Mouse (Mus musculus) limb, embryonic 10.5 days (tissue): ENCODE data around the gene B830017H08Rik. TPM values are rescaled to one million over a fixed set of nuclear protein-coding genes. Genes with fewer than 3 reads are reported as not detected.

Source experiments
- DNase-seq: peaks from one replicate; pipeline ENCODE4 v3.0.0-alpha.2; 2017; ENCODE audit warnings: low spot score
- H3K27ac ChIP-seq: fragments of 300-500 bp; sonication (generic); 2 replicates; pipeline ENCODE4 v1.5.1; 2016; ENCODE audit warnings: mild to moderate bottlenecking
- H3K27me3 ChIP-seq: fragments of 300-500 bp; sonication (generic); 2 replicates; pipeline ENCODE4 v1.6.1; 2016; ENCODE audit warnings: low read depth, mild to moderate bottlenecking; ENCODE audit not compliant: poor library complexity, severe bottlenecking
- H3K36me3 ChIP-seq: fragments of 300-500 bp; sonication (generic); 2 replicates; pipeline ENCODE4 v1.6.1; 2016; ENCODE audit warnings: mild to moderate bottlenecking, moderate library complexity
- H3K4me1 ChIP-seq: fragments of 300-500 bp; sonication (generic); 2 replicates; pipeline ENCODE4 v1.6.1; 2016
- H3K4me3 ChIP-seq: fragments of 300-500 bp; sonication (generic); 2 replicates; pipeline ENCODE4 v1.5.1; 2016; ENCODE audit warnings: mild to moderate bottlenecking, moderate library complexity
- H3K9me3 ChIP-seq: fragments of 300-500 bp; sonication (generic); replicated peaks from 2 replicates; pipeline ENCODE4 v1.6.1; 2016; ENCODE audit warnings: mild to moderate bottlenecking
- WGBS: fragments of 180-500 bp; shearing (Covaris S2); methylation state at CpG from one replicate; pipeline ENCODE4 v1.1.7; 2016; 5-methylcytosine and 5-hydroxymethylcytosine counted together
- polyA plus RNA-seq: library from polyadenylated mRNA; unstranded; fragments of >200 nt; fragmentation: Nextera tagmentation; extraction: Ambion mirVana; gene quantifications from 2 replicates; pipeline ENCODE4 v1.2.1, GENCODE M21; 2016

The B830017H08Rik gene
- 0.55 and 0.61 TPM in 2 replicates for polyA plus RNA-seq

DNA sequence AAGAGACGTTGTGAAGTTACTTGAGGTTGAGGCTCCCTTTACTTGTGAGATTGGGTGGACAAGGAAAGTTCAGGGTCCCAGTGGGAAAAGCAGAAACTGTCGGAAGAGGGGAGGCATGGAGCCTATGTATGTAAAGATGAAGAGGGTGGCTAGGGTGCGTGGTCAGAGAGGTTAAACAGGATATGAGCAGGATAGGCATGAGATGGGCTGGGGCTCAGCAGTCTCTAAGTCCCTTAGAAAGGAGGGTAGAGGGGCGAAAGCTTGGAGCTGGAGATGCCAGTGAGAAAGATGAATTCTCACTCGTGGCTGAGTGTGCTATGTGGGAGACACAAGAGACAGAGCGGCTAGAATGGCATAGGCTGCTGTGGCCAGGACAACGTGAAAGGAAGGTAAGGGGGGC, at the start of gene B830017H08Rik:
Gene B830017H08Rik (plus strand): TSS at position 301 of the 400 bp plus-strand sequence.
- Histone ChIP-seq H3K9me3 (no peaks in the 10 kb centered on the region), H3K36me3 (peaks cover 2% of the 10 kb centered on the region; the same call in 1 of the 2 replicates), H3K4me1 (peaks cover 67% of the 10 kb centered on the region), H3K27me3 (peaks cover 89% of the 10 kb centered on the region), H3K4me3 (peak within 1 kb of the TSS; percentile 79), H3K27ac (peak within 1 kb of the TSS; percentile 91)
- 30% methylated on average over 7 of the region's 7 CpGs for WGBS
- DNase-seq = no peak

DNA sequence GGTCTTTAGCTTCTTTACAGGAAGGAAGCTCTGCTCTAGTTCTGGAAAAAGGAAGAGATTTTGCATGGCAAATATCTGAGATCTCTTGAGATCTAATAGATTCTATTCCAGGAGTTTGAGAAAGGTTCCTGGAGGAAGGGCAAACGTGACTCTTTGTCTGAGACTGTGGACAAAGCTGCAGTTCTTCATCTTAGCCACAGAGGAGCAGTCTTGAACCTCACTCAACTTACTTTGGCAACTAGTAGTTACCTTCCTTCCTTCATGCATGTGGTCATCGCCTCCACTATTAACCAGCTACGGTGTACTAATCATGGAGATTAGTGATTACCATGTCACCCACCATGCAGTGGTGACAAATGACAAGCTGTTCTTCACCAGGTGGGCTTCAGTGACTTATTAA, 47.6 kb upstream of the B830017H08Rik start:
- 65% methylated on average over 3 of the region's 3 CpGs for WGBS
- Histone ChIP-seq H3K27me3 (no peaks in the 10 kb centered on the region), H3K27ac (no peak overlapping the region), H3K9me3 (no peaks in the 10 kb centered on the region), H3K36me3 (peaks cover 97% of the 10 kb centered on the region), H3K4me3 (no peak overlapping the region), H3K4me1 (no peaks in the 10 kb centered on the region)
- no peak for DNase-seq

DNA sequence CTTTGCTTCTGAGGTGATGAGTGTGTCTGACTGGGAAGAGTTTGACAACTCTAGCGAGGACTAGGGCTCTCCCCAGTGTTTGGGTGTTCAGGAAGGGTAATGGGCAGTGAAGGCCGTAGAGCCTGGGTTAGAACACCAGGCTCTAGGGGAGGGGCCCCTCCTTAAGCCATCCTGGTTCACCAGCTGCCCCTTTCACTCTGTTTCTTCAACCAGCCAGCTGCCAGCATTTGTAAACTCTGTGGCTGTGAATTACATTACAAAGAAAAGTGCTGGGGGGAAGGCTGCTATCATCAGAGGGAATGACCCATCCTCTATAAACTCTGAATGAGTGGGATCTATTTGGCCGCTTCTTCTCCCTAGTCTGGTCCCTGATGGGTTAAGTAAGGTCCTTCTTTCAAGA, 40.2 kb upstream of the B830017H08Rik start:
- no peak overlapping the region for H3K4me3 ChIP-seq
- no peak overlapping the region for H3K27ac ChIP-seq
- H3K9me3 ChIP-seq = no peaks in the 10 kb centered on the region
- peaks cover 67% of the 10 kb centered on the region for H3K36me3 ChIP-seq
- H3K27me3 ChIP-seq = peaks cover 8% of the 10 kb centered on the region; the same call in 1 of the 2 replicates
- peaks cover 23% of the 10 kb centered on the region for H3K4me1 ChIP-seq
- WGBS = 68% methylated on average over 3 of the region's 3 CpGs
- DNase-seq = no peak

DNA sequence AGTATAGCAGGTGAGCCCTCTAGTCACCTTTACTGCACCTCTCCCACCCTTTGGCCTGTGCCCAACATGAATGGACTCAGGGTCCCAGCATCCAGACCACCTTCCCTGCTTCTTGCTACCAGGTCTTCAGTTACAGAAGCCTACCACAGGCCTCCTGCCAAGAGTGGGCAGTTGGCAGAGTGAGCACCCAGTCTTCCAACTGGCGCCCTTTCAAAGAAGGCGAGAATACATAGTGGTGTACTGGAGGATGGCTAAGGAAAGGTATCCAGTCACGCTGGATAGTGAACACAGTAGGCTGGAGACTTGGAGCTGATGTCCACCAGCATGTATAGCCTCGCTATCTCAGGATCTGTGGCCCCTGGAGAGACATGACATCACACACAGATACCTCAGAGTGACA, 38.9 kb upstream of the B830017H08Rik start:
- 92% methylated on average over 4 of the region's 4 CpGs for WGBS
- H3K36me3 ChIP-seq = peaks cover 55% of the 10 kb centered on the region

DNA sequence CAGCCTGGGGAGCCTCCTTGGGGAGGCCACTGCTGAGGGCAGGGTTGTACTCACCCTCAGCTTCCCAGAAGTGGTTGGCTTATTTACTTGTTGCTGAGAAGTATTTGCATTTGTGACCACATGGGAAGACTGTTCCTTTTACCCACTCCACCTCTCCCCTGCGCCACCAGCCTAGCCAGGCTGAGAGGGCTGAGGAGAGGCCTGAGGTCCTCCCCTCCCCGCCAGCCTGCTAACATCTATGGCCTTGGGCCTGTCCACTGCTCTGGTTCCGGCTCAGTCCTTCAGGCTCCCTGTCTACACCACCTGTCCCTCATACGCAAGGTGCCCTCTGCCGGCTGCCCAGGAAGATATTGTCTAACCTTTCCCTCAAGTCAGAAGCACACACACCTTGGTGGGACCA, 37.3 kb upstream of the B830017H08Rik start:
- H3K27ac ChIP-seq = peak overlapping the region; percentile 99
- H3K9me3 ChIP-seq = no peaks in the 10 kb centered on the region
- peaks cover 49% of the 10 kb centered on the region for H3K36me3 ChIP-seq
- no peak for DNase-seq
- no peak overlapping the region for H3K4me3 ChIP-seq
- peaks cover 30% of the 10 kb centered on the region for H3K27me3 ChIP-seq
- WGBS = 64% methylated on average over 5 of the region's 5 CpGs
- H3K4me1 ChIP-seq = peaks cover 52% of the 10 kb centered on the region

More for the DNA sequence above, 38.9 kb upstream of the B830017H08Rik start:
- H3K4me3 ChIP-seq = no peak overlapping the region
- H3K27me3 ChIP-seq = peaks cover 14% of the 10 kb centered on the region
- H3K4me1 ChIP-seq = peaks cover 36% of the 10 kb centered on the region
- H3K27ac ChIP-seq = no peak overlapping the region
- no peak for DNase-seq
- no peaks in the 10 kb centered on the region for H3K9me3 ChIP-seq

DNA sequence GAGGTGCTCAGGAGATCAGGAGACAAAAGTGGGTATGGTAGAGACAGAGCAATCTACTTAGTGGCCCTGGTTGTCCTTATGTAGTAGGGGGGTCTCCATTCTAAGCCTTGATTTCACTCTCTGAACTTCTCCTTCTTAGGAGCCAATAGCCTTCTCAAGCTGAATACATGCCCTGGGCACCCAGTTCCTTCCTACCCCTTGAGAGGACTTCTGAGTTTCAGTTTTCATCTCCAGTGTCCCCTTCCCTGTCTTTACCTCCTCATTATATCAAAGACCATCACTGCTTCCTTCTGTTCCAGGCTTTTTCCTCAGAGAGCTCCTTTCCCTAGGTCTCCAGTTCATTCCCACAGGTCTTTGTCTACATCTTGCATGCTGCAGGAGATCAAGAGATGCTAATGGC, 36.4 kb upstream of the B830017H08Rik start:
- Histone ChIP-seq H3K27me3 (peaks cover 39% of the 10 kb centered on the region), H3K27ac (peak overlapping the region; percentile 99), H3K4me3 (peak overlapping the region; percentile 78), H3K36me3 (peaks cover 46% of the 10 kb centered on the region), H3K9me3 (no peaks in the 10 kb centered on the region), H3K4me1 (peaks cover 61% of the 10 kb centered on the region)
- DNase-seq = no peak

DNA sequence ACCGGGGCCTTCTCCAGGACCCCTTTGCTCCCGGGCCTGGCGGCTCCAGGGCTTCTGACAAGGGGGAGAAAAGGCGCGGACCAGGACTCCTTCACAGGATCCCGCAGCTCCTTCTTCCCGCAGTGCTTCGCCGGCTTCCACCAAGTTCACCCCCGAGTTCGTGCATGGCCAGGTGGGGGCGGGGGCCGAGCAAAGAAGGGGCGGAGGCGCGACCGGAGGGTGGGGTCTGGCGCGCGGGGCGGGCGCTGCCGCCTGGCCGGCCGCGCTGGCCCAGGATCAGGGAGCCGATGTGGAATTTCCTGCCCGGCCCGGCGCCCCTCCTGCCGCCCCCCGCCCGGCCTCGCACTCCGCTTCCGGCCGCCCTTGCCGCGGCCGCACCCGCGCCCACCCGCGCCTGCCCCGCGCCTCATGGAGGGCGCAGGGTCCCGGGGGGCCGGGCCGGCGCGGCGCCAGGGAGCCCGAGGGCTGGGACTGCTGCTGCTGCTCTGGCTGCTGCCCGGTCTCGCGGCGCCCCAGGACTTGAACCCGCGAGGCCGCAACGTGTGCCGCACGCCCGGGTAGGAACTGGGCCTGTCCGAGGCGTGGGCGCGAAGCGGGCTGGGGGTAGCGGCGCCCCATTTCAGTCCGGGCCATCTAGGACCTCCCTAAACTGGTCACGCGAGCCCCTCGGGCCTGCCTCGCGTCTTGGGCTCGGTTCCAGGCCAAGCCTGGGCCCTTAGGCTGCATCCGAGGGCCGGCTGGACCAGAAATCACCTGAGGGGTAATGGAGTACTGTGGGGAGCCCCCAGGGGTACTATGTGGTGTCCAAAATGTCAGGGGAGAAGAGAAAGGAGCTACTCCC, 35.7 kb upstream of the B830017H08Rik start, which contains the start of gene Scarf2:
Gene Scarf2 (plus strand): TSS at position 312 of the 841 bp plus-strand sequence.
- peaks cover 43% of the 10 kb centered on the region for H3K36me3 ChIP-seq
- peak; percentile 87 for DNase-seq
- H3K4me3 ChIP-seq = peak within 1 kb of the TSS; percentile 78
- under 1% methylated on average over 79 of the region's 81 CpGs for WGBS
- H3K4me1 ChIP-seq = peaks cover 68% of the 10 kb centered on the region
- no peaks in the 10 kb centered on the region for H3K9me3 ChIP-seq
- peak within 1 kb of the TSS; percentile 99 for H3K27ac ChIP-seq
- peaks cover 46% of the 10 kb centered on the region for H3K27me3 ChIP-seq

DNA sequence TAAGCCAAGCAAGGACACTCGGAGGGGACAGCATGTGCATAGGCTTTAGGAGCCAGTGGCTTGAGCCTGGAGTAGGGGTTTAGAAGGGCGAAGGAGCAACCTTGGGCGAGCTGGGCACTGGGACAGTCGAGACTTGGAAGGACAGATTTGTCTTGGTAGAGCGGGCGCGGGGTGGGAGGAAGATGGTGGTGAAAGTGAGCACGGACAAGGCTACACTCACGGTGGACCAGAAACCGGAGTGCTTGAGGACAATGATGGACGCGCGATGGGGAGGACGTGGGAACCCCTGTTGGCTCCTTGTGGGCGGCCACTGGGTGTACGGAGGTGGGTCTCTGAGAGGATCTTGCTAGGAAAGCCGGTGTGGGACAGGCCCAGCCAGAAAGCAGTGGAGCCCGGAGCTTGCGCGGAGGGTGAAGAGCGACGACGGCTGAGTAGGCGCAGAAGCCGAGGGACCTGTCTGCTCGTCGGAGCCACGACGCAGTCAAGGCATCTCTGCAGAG, 35.1 kb upstream of the B830017H08Rik start:
- peaks cover 41% of the 10 kb centered on the region for H3K36me3 ChIP-seq
- H3K4me1 ChIP-seq = peaks cover 74% of the 10 kb centered on the region
- WGBS = 2% methylated on average over 29 of the region's 29 CpGs
- no peaks in the 10 kb centered on the region for H3K9me3 ChIP-seq
- peak; percentile 80 for DNase-seq
- peaks cover 52% of the 10 kb centered on the region for H3K27me3 ChIP-seq
- peak overlapping the region; percentile 78 for H3K4me3 ChIP-seq
- H3K27ac ChIP-seq = peak overlapping the region; percentile 99

DNA sequence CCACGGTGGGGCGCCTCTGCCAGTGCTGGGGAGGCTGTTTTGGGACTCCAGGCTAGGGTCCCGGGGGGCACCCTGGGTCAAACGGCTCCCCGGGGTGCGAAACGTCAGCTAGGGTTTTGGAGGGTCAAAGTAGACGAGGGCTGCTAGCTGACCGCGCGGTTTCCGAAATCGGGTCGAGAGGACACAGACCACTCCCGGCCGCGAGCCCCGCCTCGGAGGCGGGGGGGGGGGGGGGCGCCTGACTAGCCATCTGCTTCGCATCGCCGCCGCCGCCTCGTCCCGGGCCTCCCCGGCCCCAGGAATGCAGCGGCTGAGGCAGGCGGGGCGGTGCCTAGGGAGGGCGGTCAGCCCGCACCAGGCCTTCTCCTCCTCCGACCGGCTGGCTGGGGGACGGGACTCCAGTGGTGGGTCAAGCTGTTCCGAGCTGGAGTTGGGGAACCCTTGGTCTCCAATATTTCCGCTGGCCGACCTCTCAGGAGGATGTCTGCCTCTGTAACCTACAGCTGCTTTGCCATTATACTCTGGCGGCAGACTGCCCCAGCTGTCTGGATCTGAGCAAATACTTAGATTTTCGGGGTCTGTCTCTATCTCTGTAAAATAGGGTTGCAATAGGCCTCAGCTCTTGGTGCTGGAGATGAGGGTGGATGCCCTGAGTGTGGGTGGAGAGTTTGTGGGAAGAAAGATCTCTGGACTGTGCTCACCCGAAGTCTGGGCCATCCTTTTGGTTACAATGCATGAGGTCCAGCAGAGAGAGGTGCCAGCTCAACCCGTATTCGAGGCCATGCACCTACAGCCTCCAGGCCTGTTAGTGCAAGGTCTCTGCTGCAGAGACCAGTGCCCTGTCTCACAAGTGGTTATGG, 34.4 kb upstream of the B830017H08Rik start:
- peak; percentile 89 for DNase-seq
- Histone ChIP-seq H3K9me3 (no peaks in the 10 kb centered on the region), H3K4me3 (peak overlapping the region; percentile 78), H3K36me3 (peaks cover 41% of the 10 kb centered on the region), H3K27ac (peak overlapping the region; percentile 99), H3K27me3 (peaks cover 59% of the 10 kb centered on the region), H3K4me1 (peaks cover 81% of the 10 kb centered on the region)
- WGBS = 2% methylated on average over 43 of the region's 45 CpGs

DNA sequence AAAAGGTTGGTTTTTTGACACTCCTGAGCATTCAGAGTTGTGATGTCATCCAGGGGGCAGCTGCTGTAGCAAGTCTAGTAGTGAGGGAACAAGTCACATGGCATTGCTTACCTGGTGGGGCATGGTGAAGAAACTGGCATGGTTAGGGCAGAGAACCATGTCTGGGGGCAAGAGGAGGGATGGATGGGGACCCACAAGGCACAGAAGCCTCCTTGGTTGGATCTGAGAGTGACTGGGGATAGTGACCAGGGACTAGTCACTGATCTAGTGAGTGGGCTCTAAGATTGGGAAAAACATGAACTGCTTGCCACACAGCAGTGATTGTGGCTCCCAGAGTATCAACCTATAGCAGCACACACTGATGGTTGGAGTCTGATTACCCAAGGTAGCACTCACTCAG, 33.3 kb upstream of the B830017H08Rik start:
- Histone ChIP-seq H3K9me3 (no peaks in the 10 kb centered on the region), H3K27me3 (peaks cover 69% of the 10 kb centered on the region), H3K4me1 (peaks cover 92% of the 10 kb centered on the region), H3K36me3 (peaks cover 41% of the 10 kb centered on the region), H3K27ac (0 out of 2 replicates have a peak overlapping the region, but pooled peaks have one; percentile 20), H3K4me3 (peak overlapping the region; percentile 78)
- DNase-seq = no peak

DNA sequence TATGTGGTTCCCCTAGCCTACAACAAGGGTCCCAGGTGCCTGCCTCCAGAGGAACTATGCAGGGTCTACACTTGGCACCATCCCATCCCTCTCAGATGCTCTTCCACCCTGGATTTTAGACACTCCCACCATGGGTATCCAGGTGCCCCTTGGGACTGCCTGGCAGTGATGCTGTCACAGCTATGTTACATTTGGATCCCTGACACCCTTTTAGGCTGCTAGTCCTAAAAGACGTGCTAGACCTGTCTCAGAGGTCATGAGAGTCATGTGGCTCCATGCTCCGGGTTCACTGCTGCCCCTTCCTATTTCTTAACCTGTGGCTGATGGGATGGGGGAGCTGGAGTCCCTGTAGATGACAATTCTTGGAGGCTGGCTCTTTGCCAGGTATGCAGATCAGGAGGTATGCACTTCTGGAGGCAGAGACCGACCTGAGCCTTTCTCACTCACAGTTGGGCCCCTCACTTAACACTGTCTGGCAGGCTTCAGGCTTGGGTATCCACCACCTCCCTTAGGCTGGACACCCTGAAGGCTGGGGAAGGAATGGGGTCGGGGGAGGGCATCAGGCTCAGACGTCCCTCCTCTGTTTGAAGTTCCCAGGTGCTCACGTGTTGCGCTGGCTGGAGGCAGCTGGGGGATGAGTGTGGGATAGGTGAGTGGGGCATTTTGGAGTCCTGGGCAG, 31.0 kb upstream of the B830017H08Rik start:
- 3% methylated on average over 7 of the region's 7 CpGs for WGBS
- H3K4me3 ChIP-seq = peak overlapping the region; percentile 47
- peaks cover 98% of the 10 kb centered on the region for H3K4me1 ChIP-seq
- DNase-seq = peak; percentile 38
- 0 out of 2 replicates have a peak overlapping the region, but pooled peaks have one; percentile 71 for H3K27ac ChIP-seq
- H3K36me3 ChIP-seq = peaks cover 63% of the 10 kb centered on the region
- no peaks in the 10 kb centered on the region for H3K9me3 ChIP-seq
- H3K27me3 ChIP-seq = peaks cover 85% of the 10 kb centered on the region

DNA sequence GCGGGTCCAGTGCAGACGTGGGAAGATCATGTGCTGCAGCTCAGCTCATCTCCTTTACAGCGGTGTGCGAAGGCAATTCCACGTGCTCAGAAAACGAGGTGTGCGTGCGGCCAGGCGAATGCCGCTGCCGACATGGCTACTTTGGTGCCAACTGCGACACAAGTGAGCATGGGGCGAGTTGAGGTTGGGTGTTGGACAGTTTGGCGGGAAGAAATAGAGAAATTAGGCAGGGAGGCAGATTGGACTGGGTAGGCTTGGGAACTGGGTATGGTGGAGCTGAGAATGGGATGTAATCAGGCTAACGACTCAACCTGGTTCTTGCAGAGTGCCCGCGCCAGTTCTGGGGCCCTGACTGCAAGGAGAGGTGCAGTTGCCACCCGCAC, 30.5 kb upstream of the B830017H08Rik start:
- H3K27ac ChIP-seq = peak overlapping the region; percentile 71
- 5% methylated on average over 18 of the region's 18 CpGs for WGBS
- no peak for DNase-seq

More for the DNA sequence above, 30.5 kb upstream of the B830017H08Rik start:
- peaks cover 87% of the 10 kb centered on the region for H3K27me3 ChIP-seq
- H3K9me3 ChIP-seq = no peaks in the 10 kb centered on the region
- H3K4me3 ChIP-seq = peak overlapping the region; percentile 47
- peaks cover 99% of the 10 kb centered on the region for H3K4me1 ChIP-seq
- peaks cover 68% of the 10 kb centered on the region for H3K36me3 ChIP-seq
